Mouse (Mus musculus): ENCODE data around the gene Entpd3. TPM values are rescaled to one million over a fixed set of nuclear protein-coding genes. Genes with fewer than 3 reads are reported as not detected.

The Entpd3 gene
- polyA plus RNA-seq, 1 experiment from 2014 or later: 0.09 TPM

GRCm38 (mm10) chr9:120602839-120603511 is 63.4 kb downstream of the Entpd3 start:
- WGBS (ENCODE audit: insufficient replicate concordance): 18% methylated on average over 23 of the region's 23 CpGs
- no peak overlapping the region for H3K9ac ChIP-seq

GRCm38 (mm10) chr9:120603512-120603908 is 63.9 kb downstream of the Entpd3 start:
- H3K4me3 ChIP-seq (replicated peaks): no peak overlapping the region
- H3K36me3 ChIP-seq: no peaks in the 10 kb centered on the region
- H3K27me3 ChIP-seq: no peaks in the 10 kb centered on the region
- H3K9ac ChIP-seq: no peak overlapping the region
- H3K9me3 ChIP-seq (replicated peaks): peaks cover 11% of the 10 kb centered on the region; the same call in 1 of the 2 replicates
- DNase-seq (no peak), ATAC-seq (ENCODE audit: low read depth) (no peak)
- H3K4me1 ChIP-seq (replicated peaks): peaks cover 16% of the 10 kb centered on the region
- no peak overlapping the region for H3K27ac ChIP-seq
- no peak overlapping the region for H3K4me2 ChIP-seq
- WGBS (ENCODE audit: insufficient replicate concordance): 54% methylated on average over 10 of the region's 10 CpGs

More at GRCm38 (mm10) chr9:120602839-120603511, 63.4 kb downstream of the Entpd3 start:
- Histone ChIP-seq H3K36me3 (no peaks in the 10 kb centered on the region), H3K27ac (no peak overlapping the region), H3K4me3 (replicated peaks) (no peak overlapping the region), H3K27me3 (no peaks in the 10 kb centered on the region), H3K4me1 (replicated peaks) (peaks cover 16% of the 10 kb centered on the region), H3K4me2 (peak overlapping the region; percentile 25), H3K9me3 (replicated peaks) (peaks cover 7% of the 10 kb centered on the region; the same call in 1 of the 2 replicates)
- DNase-seq (peak; percentile 70), ATAC-seq (ENCODE audit: low read depth) (peak; percentile 39)

GRCm38 (mm10) chr9:120603956-120604355 is 64.3 kb downstream of the Entpd3 start:
- Histone ChIP-seq H3K36me3 (no peaks in the 10 kb centered on the region), H3K4me3 (replicated peaks) (no peak overlapping the region), H3K27ac (no peak overlapping the region), H3K9ac (no peak overlapping the region), H3K9me3 (replicated peaks) (peaks cover 11% of the 10 kb centered on the region; the same call in 1 of the 2 replicates), H3K4me2 (no peak overlapping the region), H3K27me3 (no peaks in the 10 kb centered on the region), H3K4me1 (replicated peaks) (peaks cover 16% of the 10 kb centered on the region)
- no peak for DNase-seq
- no peak for ATAC-seq (ENCODE audit: low read depth)
- 48% methylated on average over 12 of the region's 12 CpGs for WGBS (ENCODE audit: insufficient replicate concordance)

GRCm38 (mm10) chr9:120611055-120611454 is 71.4 kb downstream of the Entpd3 start:
- Histone ChIP-seq H3K9me3 (replicated peaks) (peaks cover 11% of the 10 kb centered on the region; the same call in 1 of the 2 replicates), H3K36me3 (no peaks in the 10 kb centered on the region), H3K27me3 (no peaks in the 10 kb centered on the region), H3K9ac (no peak overlapping the region), H3K4me3 (replicated peaks) (no peak overlapping the region), H3K27ac (no peak overlapping the region), H3K4me1 (replicated peaks) (no peaks in the 10 kb centered on the region), H3K4me2 (no peak overlapping the region)
- DNase-seq (no peak), ATAC-seq (ENCODE audit: low read depth) (no peak)

GRCm38 (mm10) chr9:120614059-120614458 is 74.4 kb downstream of the Entpd3 start:
- no peaks in the 10 kb centered on the region for H3K4me1 ChIP-seq (replicated peaks)
- H3K36me3 ChIP-seq: no peaks in the 10 kb centered on the region
- no peaks in the 10 kb centered on the region for H3K9me3 ChIP-seq (replicated peaks)
- no peak overlapping the region for H3K4me2 ChIP-seq
- no peaks in the 10 kb centered on the region for H3K27me3 ChIP-seq
- DNase-seq (no peak), ATAC-seq (ENCODE audit: low read depth) (no peak)
- no peak overlapping the region for H3K27ac ChIP-seq
- no peak overlapping the region for H3K9ac ChIP-seq
- H3K4me3 ChIP-seq (replicated peaks): no peak overlapping the region
- WGBS (ENCODE audit: insufficient replicate concordance): 66% methylated on average over 6 of the region's 6 CpGs

Other genes starting within 250 kb of the Entpd3 start
- gene Myrip, start 238.3 kb upstream of the Entpd3 start, polyA plus RNA-seq (2015; fragmentation: Nextera tagmentation; extraction: Ambion mirVana): 0.03 TPM in 1 of 2 replicates, not detected in the other
- gene Eif1b, start 47.6 kb upstream of the Entpd3 start, polyA plus RNA-seq (2015; fragmentation: Nextera tagmentation; extraction: Ambion mirVana): 101 and 115 TPM in 2 replicates
- gene Rpl14, start 31.6 kb downstream of the Entpd3 start, polyA plus RNA-seq (2015; fragmentation: Nextera tagmentation; extraction: Ambion mirVana): 604 and 678 TPM in 2 replicates